8 mouse cellular contexts compared by ENCODE assay signal in genomic region chr6:89235416-89236075, GRCm38 (mm10).
DNase-seq lines count a peak whose midpoint lies in the region; ATAC-seq lines count a peak whose summit lies in the region.

No protein-coding gene starts in this region.

- no peak overlapping the region for H3K4me3 ChIP-seq in heart, embryonic 15.5 days
- H3K4me3 ChIP-seq in hindbrain, embryonic 11.5 days (ENCODE audit: low read depth, low read length) = no peak overlapping the region
- peak overlapping the region; percentile 16; the same call in 1 of the 2 replicates for H3K4me3 ChIP-seq in midbrain, embryonic 13.5 days (replicated peaks)

- H3K36me3 ChIP-seq in heart, embryonic 15.5 days = no peaks in the 10 kb centered on the region
- H3K36me3 ChIP-seq in hindbrain, embryonic 11.5 days (ENCODE audit: control insufficient read depth, insufficient read depth, low read length) = no peaks in the 10 kb centered on the region
- no peaks in the 10 kb centered on the region for H3K36me3 ChIP-seq in midbrain, embryonic 13.5 days

- H3K4me2 ChIP-seq in heart, embryonic 15.5 days = peak overlapping the region; percentile 26
- peak overlapping the region; percentile 29 for H3K4me2 ChIP-seq in hindbrain, embryonic 11.5 days (replicated peaks; ENCODE audit: low read depth, low read length)
- peak overlapping the region; percentile 45 for H3K4me2 ChIP-seq in midbrain, embryonic 13.5 days (replicated peaks)

- H3K9ac ChIP-seq in heart, embryonic 15.5 days = no peak overlapping the region
- H3K9ac ChIP-seq in hindbrain, embryonic 11.5 days (ENCODE audit: low read depth, low read length) = peak overlapping the region; percentile 50; the same call in 1 of the 2 replicates
- peak overlapping the region; percentile 41; the same call in 1 of the 2 replicates for H3K9ac ChIP-seq in midbrain, embryonic 13.5 days (replicated peaks)

- no peak overlapping the region for H3K27ac ChIP-seq in heart, embryonic 15.5 days
- peak overlapping the region; percentile 66 for H3K27ac ChIP-seq in hindbrain, embryonic 11.5 days (ENCODE audit: low read depth, low read length)
- peak overlapping the region; percentile 86 for H3K27ac ChIP-seq in midbrain, embryonic 13.5 days

- WGBS in heart, embryonic 15.5 days = 32% methylated on average over 27 of the region's 27 CpGs
- 18% methylated on average over 27 of the region's 27 CpGs for WGBS in hindbrain, embryonic 11.5 days
- 12% methylated on average over 27 of the region's 27 CpGs for WGBS in midbrain, embryonic 13.5 days

- no peaks in the 10 kb centered on the region for H3K9me3 ChIP-seq in heart, embryonic 15.5 days (replicated peaks)
- H3K9me3 ChIP-seq in hindbrain, embryonic 11.5 days (ENCODE audit: control insufficient read depth, low read length) = no peaks in the 10 kb centered on the region
- H3K9me3 ChIP-seq in midbrain, embryonic 13.5 days = no peaks in the 10 kb centered on the region

- H3K4me1 ChIP-seq in heart, embryonic 15.5 days (replicated peaks) = peaks cover 19% of the 10 kb centered on the region
- peaks cover 8% of the 10 kb centered on the region for H3K4me1 ChIP-seq in hindbrain, embryonic 11.5 days (replicated peaks; ENCODE audit: control insufficient read depth, insufficient read depth, low read length)
- peaks cover 57% of the 10 kb centered on the region for H3K4me1 ChIP-seq in midbrain, embryonic 13.5 days (replicated peaks)

- no peak for DNase-seq in heart, postnatal 10 days
- peak; percentile 79 for DNase-seq in Muller cell, postnatal 12 days (ENCODE audit: inconsistent ontology term)
- peak; percentile 65 for DNase-seq in hindbrain, embryonic 11.5 days (ENCODE audit: low spot score)
- DNase-seq in thymus, postnatal 36 days = no peak

- intact Hi-C loops in heart, postnatal 10 days (cut with DNase I) = loop anchor here (5.0 to 10.0 kb wide), 2 partner anchors 161 to 298 kb away; no protein-coding TSS in a partner anchor

- ATAC-seq in heart, embryonic 15.5 days (replicated peaks; ENCODE audit: insufficient number of reproducible peaks, insufficient read depth, low FRiP score, low read depth) = no peak
- 0 out of 2 replicates have a peak, but pooled peaks have one; percentile 25 for ATAC-seq in common myeloid progenitor, adult 5-6 weeks (replicated peaks; ENCODE audit: low read depth, poor library complexity, severe bottlenecking)
- peak; percentile 76 for ATAC-seq in hindbrain, embryonic 11.5 days (ENCODE audit: low FRiP score)
- ATAC-seq in midbrain, embryonic 13.5 days = peak; percentile 72
- no peak for ATAC-seq in activated CD4-positive, CD25-positive, alpha-beta regulatory T cell, adult 4 months

- peaks cover 27% of the 10 kb centered on the region for H3K27me3 ChIP-seq in heart, embryonic 15.5 days
- H3K27me3 ChIP-seq in hindbrain, embryonic 11.5 days (ENCODE audit: control insufficient read depth, insufficient read depth, low read length) = 0 out of 2 replicates have a peak, but pooled peaks cover 3% of the 10 kb centered on the region
- H3K27me3 ChIP-seq in midbrain, embryonic 13.5 days = no peaks in the 10 kb centered on the region

Comparison
In these comparisons a context has a peak if more than half of its experiments do, and no peak if none do; other contexts are left out.
1. ATAC-seq: peak in common myeloid progenitor, adult 5-6 weeks (single experiment), hindbrain, embryonic 11.5 days (single experiment) and midbrain, embryonic 13.5 days (single experiment); none in heart, embryonic 15.5 days (single experiment) and activated CD4-positive, CD25-positive, alpha-beta regulatory T cell, adult 4 months (single experiment).
2. DNase-seq: peak in Muller cell, postnatal 12 days (single experiment) and hindbrain, embryonic 11.5 days (single experiment); none in heart, postnatal 10 days (0 of 2) and thymus, postnatal 36 days (0 of 2).
3. Peak in every context shown above with its lines, with median percentiles within 50 percentile points of each other: H3K4me2 ChIP-seq.